Mouse (Mus musculus): ENCODE results near the gene Lamc3. TPM values are rescaled to one million over a fixed set of nuclear protein-coding genes. Genes with fewer than 3 reads are reported as not detected.

The Lamc3 gene
- polyA plus RNA-seq (2012; rRNA removed) (0.02 and 0.03 TPM in 2 replicates), polyA plus RNA-seq (2014; fragmentation: Nextera tagmentation; extraction: Ambion mirVana) (not detected in 2 replicates)

DNA sequence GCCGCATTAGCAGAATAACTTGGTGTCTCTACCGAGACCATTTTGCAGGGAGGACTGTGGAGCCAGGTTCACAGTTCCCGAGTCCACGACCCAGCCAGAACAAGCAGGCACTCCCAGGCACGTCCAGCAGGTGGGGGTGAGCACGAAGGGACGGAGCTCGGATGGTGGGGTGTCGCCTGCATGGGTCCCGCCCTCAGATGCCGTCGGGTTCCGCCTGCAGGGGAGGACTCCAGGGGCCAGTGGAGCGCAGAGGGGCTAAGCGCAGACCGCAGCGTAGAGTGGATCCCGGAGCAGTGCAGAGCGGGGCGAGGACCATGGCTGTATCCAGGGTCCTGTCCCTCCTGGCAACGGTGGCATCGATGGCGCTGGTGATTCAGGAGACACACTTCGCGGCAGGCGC lies at the start of gene Lamc3:
TSS of gene Lamc3 (plus strand) at position 262 of the 400 bp plus-strand sequence.
- no peaks in the 10 kb centered on the region for H3K9me3 ChIP-seq (ENCODE audit: control insufficient read depth, low read length)
- H3K9ac ChIP-seq (replicated peaks) = no peak within 1 kb of the TSS
- no peak for ATAC-seq (ENCODE audit: insufficient read depth)
- no peak within 1 kb of the TSS for H3K27ac ChIP-seq
- no peak within 1 kb of the TSS; the same call in 1 of the 2 replicates for H3K4me2 ChIP-seq (ENCODE audit: low read depth)
- H3K4me3 ChIP-seq (ENCODE audit: insufficient read depth in 1 of 2, low read depth in 2 of 2, low read length in 2 of 2) = no peak within 1 kb of the TSS
- peaks cover 13% of the 10 kb centered on the region for H3K27me3 ChIP-seq (ENCODE audit: control insufficient read depth, insufficient read depth, low read length)
- no peak for TF ChIP-seq EP300 (IDR thresholded peaks at IDR 0.05; ENCODE audit: low read depth)
- peak; percentile 74 for TF ChIP-seq CTCF (IDR thresholded peaks at IDR 0.05; ENCODE audit: low read depth)
- no peak for DNase-seq (ENCODE audit: low read depth in 3 of 3, low spot score in 3 of 3)
- 9% methylated on average over 26 of the region's 26 CpGs for WGBS (ENCODE audit: insufficient replicate concordance)
- H3K4me1 ChIP-seq (replicated peaks; ENCODE audit: control insufficient read depth in 2 of 2, insufficient read depth in 2 of 2, low read length in 1 of 2) = no peaks in the 10 kb centered on the region
- no peaks in the 10 kb centered on the region for H3K36me3 ChIP-seq (replicated peaks; ENCODE audit: control insufficient read depth, insufficient read depth, low read depth)

DNA sequence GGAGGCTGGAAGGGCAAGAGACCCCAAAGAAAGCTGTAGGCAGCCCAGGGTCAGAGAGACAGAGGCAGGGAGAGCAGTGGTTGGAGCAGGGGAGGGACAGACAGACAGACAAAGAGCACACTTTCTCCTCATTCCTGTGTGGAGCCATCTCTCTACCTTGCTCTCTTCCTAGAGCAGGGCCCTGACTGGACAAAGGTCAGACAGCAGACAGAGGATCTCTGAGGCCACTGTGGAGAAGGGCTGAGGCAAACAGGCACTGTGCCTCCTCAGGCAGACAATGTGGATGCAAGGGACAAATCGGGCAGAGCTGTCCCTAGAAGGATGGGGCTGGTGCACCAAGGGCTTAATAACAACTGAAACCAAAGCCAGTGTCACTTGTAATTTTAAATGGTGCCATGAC lies 48.2 kb upstream of the Lamc3 start:
- Histone ChIP-seq H3K4me3 (ENCODE audit: insufficient read depth in 1 of 2, low read depth in 2 of 2, low read length in 2 of 2) (no peak overlapping the region), H3K27ac (no peak overlapping the region), H3K4me2 (ENCODE audit: low read depth) (no peak overlapping the region), H3K4me1 (replicated peaks; ENCODE audit: control insufficient read depth in 2 of 2, insufficient read depth in 2 of 2, low read length in 1 of 2) (no peaks in the 10 kb centered on the region), H3K9ac (replicated peaks) (no peak overlapping the region), H3K27me3 (ENCODE audit: control insufficient read depth, insufficient read depth, low read length) (peaks cover 4% of the 10 kb centered on the region), H3K9me3 (ENCODE audit: control insufficient read depth, low read length) (no peaks in the 10 kb centered on the region), H3K36me3 (replicated peaks; ENCODE audit: control insufficient read depth, insufficient read depth, low read depth) (no peaks in the 10 kb centered on the region)
- DNase-seq (ENCODE audit: low read depth in 3 of 3, low spot score in 3 of 3) = no peak
- ATAC-seq (ENCODE audit: insufficient read depth) = no peak
- TF ChIP-seq CTCF (IDR thresholded peaks at IDR 0.05; ENCODE audit: low read depth) (no peak), EP300 (IDR thresholded peaks at IDR 0.05; ENCODE audit: low read depth) (no peak)
- 46% methylated on average over 1 of the region's 1 CpGs for WGBS (ENCODE audit: insufficient replicate concordance)

DNA sequence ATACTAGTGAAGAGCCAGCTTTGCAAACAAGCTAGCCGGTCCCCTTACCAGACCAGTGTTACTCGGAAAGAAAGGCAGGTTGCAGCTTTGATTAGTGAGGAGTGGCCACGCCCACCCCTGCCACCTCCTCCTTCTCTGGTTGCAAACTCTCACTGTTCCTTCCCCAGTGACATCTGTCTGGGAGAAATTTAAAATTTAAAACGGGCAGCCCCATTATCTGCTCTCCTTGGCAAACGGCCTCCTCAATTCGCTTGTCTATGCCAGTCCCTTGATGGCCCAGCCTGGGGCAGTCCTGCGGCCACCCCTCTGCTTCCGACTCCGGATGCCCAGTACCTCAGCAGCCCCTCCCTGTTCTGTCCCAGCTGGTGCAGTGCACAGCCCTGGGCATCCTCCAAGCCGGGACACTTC lies 42.4 kb upstream of the Lamc3 start:
- no peak overlapping the region for H3K4me2 ChIP-seq (ENCODE audit: low read depth)
- H3K9ac ChIP-seq (replicated peaks) = no peak overlapping the region
- H3K27ac ChIP-seq = no peak overlapping the region
- no peaks in the 10 kb centered on the region for H3K36me3 ChIP-seq (replicated peaks; ENCODE audit: control insufficient read depth, insufficient read depth, low read depth)
- no peaks in the 10 kb centered on the region for H3K9me3 ChIP-seq (ENCODE audit: control insufficient read depth, low read length)
- no peak overlapping the region for H3K4me3 ChIP-seq (ENCODE audit: insufficient read depth in 1 of 2, low read depth in 2 of 2, low read length in 2 of 2)
- H3K4me1 ChIP-seq (replicated peaks; ENCODE audit: control insufficient read depth in 2 of 2, insufficient read depth in 2 of 2, low read length in 1 of 2) = no peaks in the 10 kb centered on the region
- TF ChIP-seq CTCF (IDR thresholded peaks at IDR 0.05; ENCODE audit: low read depth) = no peak
- TF ChIP-seq EP300 (IDR thresholded peaks at IDR 0.05; ENCODE audit: low read depth) = no peak
- 11% methylated on average over 10 of the region's 10 CpGs for WGBS (ENCODE audit: insufficient replicate concordance)
- DNase-seq (ENCODE audit: low read depth in 3 of 3, low spot score in 3 of 3) (no peak), ATAC-seq (ENCODE audit: insufficient read depth) (no peak)
- peaks cover 39% of the 10 kb centered on the region for H3K27me3 ChIP-seq (ENCODE audit: control insufficient read depth, insufficient read depth, low read length)

DNA sequence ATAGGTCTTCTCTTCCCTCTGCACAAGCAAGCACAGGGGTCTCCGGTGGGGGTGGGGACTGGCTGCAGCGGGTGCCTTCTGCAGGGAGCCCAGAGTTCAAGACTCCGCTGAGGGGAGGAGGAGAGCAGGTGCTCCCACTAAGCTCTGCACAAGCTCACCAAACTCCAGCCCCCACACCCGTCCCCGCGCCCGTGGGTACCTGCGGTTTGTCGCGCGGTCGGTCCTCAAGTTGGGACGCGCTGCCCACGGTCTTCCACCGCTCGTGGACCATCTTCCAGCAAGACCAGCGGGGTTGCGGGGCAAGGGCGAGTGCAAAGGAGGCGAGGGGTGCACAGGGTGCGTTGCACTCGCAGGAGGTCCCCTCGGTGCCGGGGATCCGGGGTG lies 41.6 kb upstream of the Lamc3 start:
- Histone ChIP-seq H3K27ac (no peak overlapping the region), H3K4me2 (ENCODE audit: low read depth) (peak overlapping the region; percentile 46), H3K36me3 (replicated peaks; ENCODE audit: control insufficient read depth, insufficient read depth, low read depth) (no peaks in the 10 kb centered on the region), H3K27me3 (ENCODE audit: control insufficient read depth, insufficient read depth, low read length) (peaks cover 39% of the 10 kb centered on the region), H3K4me1 (replicated peaks; ENCODE audit: control insufficient read depth in 2 of 2, insufficient read depth in 2 of 2, low read length in 1 of 2) (no peaks in the 10 kb centered on the region), H3K9ac (replicated peaks) (no peak overlapping the region), H3K4me3 (ENCODE audit: insufficient read depth in 1 of 2, low read depth in 2 of 2, low read length in 2 of 2) (peak overlapping the region in 1 of 2 experiments; percentile 31; a peak in 2 of 4 replicates), H3K9me3 (ENCODE audit: control insufficient read depth, low read length) (no peaks in the 10 kb centered on the region)
- DNase-seq (ENCODE audit: low read depth in 3 of 3, low spot score in 3 of 3) (no peak), ATAC-seq (ENCODE audit: insufficient read depth) (no peak)
- WGBS (ENCODE audit: insufficient replicate concordance) = 2% methylated on average over 26 of the region's 26 CpGs
- TF ChIP-seq CTCF (IDR thresholded peaks at IDR 0.05; ENCODE audit: low read depth) (no peak), EP300 (IDR thresholded peaks at IDR 0.05; ENCODE audit: low read depth) (no peak)

DNA sequence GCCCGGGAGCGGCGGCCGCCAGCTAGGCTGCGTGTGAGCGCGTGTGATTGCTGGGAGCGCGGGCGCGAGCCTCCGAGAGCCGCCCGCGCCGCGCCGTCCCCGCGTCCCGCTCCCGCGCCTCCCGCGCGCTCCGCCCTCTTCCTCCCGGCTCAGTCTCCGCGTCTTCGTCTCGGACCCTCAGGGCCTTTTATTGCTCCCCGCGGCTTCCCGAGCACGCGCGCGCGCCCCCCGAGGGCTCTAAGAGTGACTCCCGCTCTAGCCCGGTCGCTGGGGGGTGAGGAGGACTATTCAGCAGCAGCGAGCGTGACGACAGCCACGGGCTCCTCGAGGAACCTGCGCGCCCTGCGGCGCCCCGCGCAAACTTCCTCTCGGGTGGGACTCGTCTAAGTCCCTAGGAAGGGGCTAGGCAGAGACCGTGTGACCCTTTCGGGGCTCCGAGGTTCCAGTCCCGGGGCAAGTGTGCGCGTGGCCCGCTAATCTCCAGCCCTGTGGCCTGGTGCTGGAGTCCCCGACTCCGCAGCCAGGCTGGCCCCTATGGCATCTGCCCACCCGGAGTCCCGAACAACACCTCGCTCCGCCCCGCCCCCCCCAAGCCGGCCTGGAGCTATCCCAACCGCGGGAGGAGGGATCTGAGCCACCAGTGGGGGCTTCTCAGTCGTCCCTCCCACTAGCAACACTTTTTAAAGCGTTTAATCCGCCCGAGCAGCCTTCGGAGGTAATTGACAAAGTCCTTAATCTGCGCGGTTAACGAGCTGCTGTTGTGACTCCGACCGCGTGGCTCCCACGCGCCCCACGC lies 41.0 kb upstream of the Lamc3 start, which contains the start of gene Fibcd1:
TSS of gene Fibcd1 (minus strand) at position 110 of the 796 bp plus-strand sequence.
- no peak for DNase-seq (ENCODE audit: low read depth in 3 of 3, low spot score in 3 of 3)
- Histone ChIP-seq H3K9ac (replicated peaks) (no peak within 1 kb of the TSS), H3K4me2 (ENCODE audit: low read depth) (peak within 1 kb of the TSS; percentile 46), H3K9me3 (ENCODE audit: control insufficient read depth, low read length) (no peaks in the 10 kb centered on the region), H3K27me3 (ENCODE audit: control insufficient read depth, insufficient read depth, low read length) (peaks cover 39% of the 10 kb centered on the region), H3K36me3 (replicated peaks; ENCODE audit: control insufficient read depth, insufficient read depth, low read depth) (no peaks in the 10 kb centered on the region), H3K4me1 (replicated peaks; ENCODE audit: control insufficient read depth in 2 of 2, insufficient read depth in 2 of 2, low read length in 1 of 2) (no peaks in the 10 kb centered on the region), H3K4me3 (ENCODE audit: insufficient read depth in 1 of 2, low read depth in 2 of 2, low read length in 2 of 2) (peak within 1 kb of the TSS; percentile 6 to 31; a peak in 3 of 4 replicates), H3K27ac (no peak within 1 kb of the TSS)
- ATAC-seq (ENCODE audit: insufficient read depth) = no peak
- under 1% methylated on average over 63 of the region's 88 CpGs for WGBS (ENCODE audit: insufficient replicate concordance)
- TF ChIP-seq CTCF (IDR thresholded peaks at IDR 0.05; ENCODE audit: low read depth) (no peak), EP300 (IDR thresholded peaks at IDR 0.05; ENCODE audit: low read depth) (no peak)
